Mouse (Mus musculus): ENCODE results near the gene Efhc1.

Efhc1 gene

DNA sequence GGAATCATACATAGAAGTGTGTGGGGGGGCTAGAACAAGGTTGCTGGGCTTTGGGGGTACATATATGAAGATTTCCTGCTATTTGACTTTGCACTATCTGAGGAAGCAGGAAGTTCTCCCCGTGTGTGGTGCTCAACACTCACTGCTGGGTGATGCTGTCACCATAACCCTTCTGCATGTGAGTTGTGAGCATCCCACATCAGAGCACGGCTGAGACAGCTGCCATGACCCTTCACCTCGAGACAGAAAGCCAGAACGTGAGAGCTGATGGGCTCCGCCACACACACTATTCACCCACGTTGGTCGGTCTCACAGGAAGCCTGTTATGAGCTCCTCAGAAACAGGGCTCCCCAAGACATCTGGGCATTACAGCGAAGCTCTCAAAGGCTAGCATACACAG, 53.2 kb downstream of the Efhc1 start:
- peaks cover 34% of the 10 kb centered on the region for H3K36me3 ChIP-seq (ENCODE audit: insufficient read depth, low read length)
- no peak overlapping the region for H3K4me3 ChIP-seq (replicated peaks; ENCODE audit: low read length)
- peaks cover 4% of the 10 kb centered on the region; the same call in 1 of the 2 replicates for H3K4me1 ChIP-seq (replicated peaks; ENCODE audit: low read depth, low read length)
- H3K27me3 ChIP-seq (ENCODE audit: insufficient read depth, low read length) = no peaks in the 10 kb centered on the region
- H3K9me3 ChIP-seq (ENCODE audit: low read length) = no peaks in the 10 kb centered on the region
- TF ChIP-seq CTCF (conservative IDR thresholded peaks at IDR 0.05; ENCODE audit: low read length) (no peak), POU5F1 (IDR thresholded peaks at IDR 0.05; ENCODE audit: borderline replicate concordance, low read length) (no peak), NANOG (IDR thresholded peaks at IDR 0.05; ENCODE audit: borderline replicate concordance, low read length) (no peak)

DNA sequence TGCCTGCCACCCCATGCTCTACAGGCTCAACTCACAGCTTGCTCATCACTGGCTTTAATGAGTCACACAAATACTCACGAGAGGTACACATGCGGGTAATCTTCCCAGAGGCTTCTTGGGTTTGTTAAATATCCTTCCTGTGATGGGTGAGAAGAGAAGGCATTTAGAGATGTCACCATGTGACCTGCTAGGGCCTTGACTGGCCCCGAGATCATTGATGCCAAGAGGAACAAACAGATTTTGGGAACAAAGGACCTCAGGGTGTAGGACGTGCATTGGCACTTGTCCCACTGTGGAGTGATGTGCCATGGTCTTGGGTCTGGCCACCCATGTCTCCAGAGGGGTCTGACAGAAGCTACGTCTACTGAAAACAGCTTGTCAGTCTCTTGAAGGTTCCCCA, 55.3 kb downstream of the Efhc1 start:
- TF ChIP-seq POU5F1 (IDR thresholded peaks at IDR 0.05; ENCODE audit: borderline replicate concordance, low read length) (no peak), NANOG (IDR thresholded peaks at IDR 0.05; ENCODE audit: borderline replicate concordance, low read length) (no peak), CTCF (conservative IDR thresholded peaks at IDR 0.05; ENCODE audit: low read length) (no peak)
- Histone ChIP-seq H3K27me3 (ENCODE audit: insufficient read depth, low read length) (no peaks in the 10 kb centered on the region), H3K36me3 (ENCODE audit: insufficient read depth, low read length) (peaks cover 30% of the 10 kb centered on the region), H3K9me3 (ENCODE audit: low read length) (no peaks in the 10 kb centered on the region), H3K4me1 (replicated peaks; ENCODE audit: low read depth, low read length) (peaks cover 4% of the 10 kb centered on the region; the same call in 1 of the 2 replicates), H3K4me3 (replicated peaks; ENCODE audit: low read length) (no peak overlapping the region)

DNA sequence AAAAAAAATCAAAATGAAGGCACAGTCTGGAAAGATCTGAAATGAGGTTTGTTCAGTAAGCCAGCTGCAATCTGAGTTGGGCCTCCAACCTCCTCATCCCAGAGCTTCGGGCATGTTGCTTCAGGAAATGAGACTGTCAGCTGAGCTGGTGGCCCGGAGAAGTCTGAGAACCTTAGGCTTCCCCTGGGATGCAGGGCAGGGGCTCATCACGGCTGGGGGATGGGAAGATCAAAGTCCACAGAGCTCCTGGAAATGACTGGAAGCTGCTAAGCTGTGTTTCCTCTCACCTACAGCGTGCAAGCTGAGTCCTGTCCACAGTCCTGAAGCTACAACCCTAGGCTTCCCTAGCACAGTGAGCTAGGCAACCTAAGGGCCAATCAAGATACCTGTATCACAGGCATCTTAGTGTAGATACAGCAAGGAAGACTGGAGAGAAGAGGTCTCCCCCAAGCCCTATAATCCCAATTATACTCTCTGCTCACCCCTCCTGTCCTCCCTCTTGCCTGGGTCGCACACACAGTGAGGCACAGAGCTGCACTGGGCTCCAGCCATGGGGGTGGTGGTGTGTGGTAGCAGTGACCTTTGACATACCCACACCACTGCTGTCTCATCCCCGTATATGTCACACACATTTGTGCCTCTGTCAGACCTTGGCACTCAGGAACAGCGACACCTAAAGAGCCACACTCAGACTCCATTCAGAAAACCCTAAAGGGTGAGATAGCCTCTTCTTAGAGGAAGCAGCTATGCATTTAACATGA, 56.7 kb downstream of the Efhc1 start:
- H3K4me3 ChIP-seq (replicated peaks; ENCODE audit: low read length) = no peak overlapping the region
- H3K27me3 ChIP-seq (ENCODE audit: insufficient read depth, low read length) = no peaks in the 10 kb centered on the region
- TF ChIP-seq NANOG (IDR thresholded peaks at IDR 0.05; ENCODE audit: borderline replicate concordance, low read length) (no peak), POU5F1 (IDR thresholded peaks at IDR 0.05; ENCODE audit: borderline replicate concordance, low read length) (no peak), CTCF (conservative IDR thresholded peaks at IDR 0.05; ENCODE audit: low read length) (no peak)
- H3K36me3 ChIP-seq (ENCODE audit: insufficient read depth, low read length) = peaks cover 35% of the 10 kb centered on the region
- H3K4me1 ChIP-seq (replicated peaks; ENCODE audit: low read depth, low read length) = no peaks in the 10 kb centered on the region
- no peaks in the 10 kb centered on the region for H3K9me3 ChIP-seq (ENCODE audit: low read length)

DNA sequence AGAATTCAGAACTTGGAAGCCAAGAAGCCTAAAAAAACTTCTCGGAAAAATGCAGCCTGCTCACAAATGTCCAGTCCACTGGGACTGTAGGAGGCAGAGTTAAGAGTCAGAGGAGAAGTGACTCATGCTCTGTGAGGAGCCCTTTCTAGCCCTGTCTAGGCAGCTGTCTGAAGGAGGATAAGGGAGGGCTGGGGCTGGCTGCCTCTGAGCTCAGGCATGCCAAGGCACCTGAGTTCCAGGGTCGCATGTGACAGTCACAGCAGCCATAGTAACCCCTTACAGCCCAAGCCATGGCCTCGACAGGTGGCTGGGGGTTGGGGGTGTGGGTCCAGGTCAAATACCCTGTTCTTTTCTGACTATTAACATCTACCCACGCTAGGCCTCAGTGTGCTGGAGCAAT, 57.5 kb downstream of the Efhc1 start:
- H3K27me3 ChIP-seq (ENCODE audit: insufficient read depth, low read length) = no peaks in the 10 kb centered on the region
- peaks cover 31% of the 10 kb centered on the region for H3K36me3 ChIP-seq (ENCODE audit: insufficient read depth, low read length)
- H3K9me3 ChIP-seq (ENCODE audit: low read length) = no peaks in the 10 kb centered on the region
- TF ChIP-seq CTCF (conservative IDR thresholded peaks at IDR 0.05; ENCODE audit: low read length) = no peak
- TF ChIP-seq POU5F1 (IDR thresholded peaks at IDR 0.05; ENCODE audit: borderline replicate concordance, low read length) = no peak
- TF ChIP-seq NANOG (IDR thresholded peaks at IDR 0.05; ENCODE audit: borderline replicate concordance, low read length) = no peak
- H3K4me1 ChIP-seq (replicated peaks; ENCODE audit: low read depth, low read length) = no peaks in the 10 kb centered on the region
- no peak overlapping the region for H3K4me3 ChIP-seq (replicated peaks; ENCODE audit: low read length)

DNA sequence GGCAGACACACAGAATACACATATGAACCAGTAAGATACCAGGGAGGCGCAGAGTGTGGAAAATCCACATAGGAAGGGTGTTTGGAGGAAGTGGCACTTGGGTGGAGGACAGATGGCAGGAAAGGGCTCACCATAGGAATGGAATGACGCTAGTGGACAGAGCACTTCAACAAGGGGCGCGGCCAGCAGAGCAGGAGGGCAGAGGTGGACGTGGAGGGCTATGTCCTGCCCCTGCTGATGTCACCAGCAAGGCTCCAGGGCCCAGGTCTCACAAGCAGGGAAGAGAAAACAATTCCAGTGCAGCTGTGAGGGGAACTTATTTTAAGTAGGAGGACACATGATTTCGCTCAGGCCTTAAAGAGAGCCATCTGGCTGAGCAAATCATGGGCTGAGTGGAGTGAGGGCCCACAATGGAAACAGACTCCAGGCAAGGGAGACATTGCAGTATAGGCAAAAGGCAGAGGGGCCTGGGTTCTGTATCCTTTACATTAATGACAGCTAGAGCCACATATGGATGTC, 58.9 kb downstream of the Efhc1 start:
- peaks cover 2% of the 10 kb centered on the region; the same call in 1 of the 2 replicates for H3K9me3 ChIP-seq (ENCODE audit: low read length)
- no peaks in the 10 kb centered on the region; the same call in 1 of the 2 replicates for H3K4me1 ChIP-seq (replicated peaks; ENCODE audit: low read depth, low read length)
- no peak for TF ChIP-seq NANOG (IDR thresholded peaks at IDR 0.05; ENCODE audit: borderline replicate concordance, low read length)
- TF ChIP-seq CTCF (conservative IDR thresholded peaks at IDR 0.05; ENCODE audit: low read length) = no peak
- no peak for TF ChIP-seq POU5F1 (IDR thresholded peaks at IDR 0.05; ENCODE audit: borderline replicate concordance, low read length)
- no peak overlapping the region for H3K4me3 ChIP-seq (replicated peaks; ENCODE audit: low read length)
- no peaks in the 10 kb centered on the region for H3K27me3 ChIP-seq (ENCODE audit: insufficient read depth, low read length)
- H3K36me3 ChIP-seq (ENCODE audit: insufficient read depth, low read length) = peaks cover 28% of the 10 kb centered on the region

DNA sequence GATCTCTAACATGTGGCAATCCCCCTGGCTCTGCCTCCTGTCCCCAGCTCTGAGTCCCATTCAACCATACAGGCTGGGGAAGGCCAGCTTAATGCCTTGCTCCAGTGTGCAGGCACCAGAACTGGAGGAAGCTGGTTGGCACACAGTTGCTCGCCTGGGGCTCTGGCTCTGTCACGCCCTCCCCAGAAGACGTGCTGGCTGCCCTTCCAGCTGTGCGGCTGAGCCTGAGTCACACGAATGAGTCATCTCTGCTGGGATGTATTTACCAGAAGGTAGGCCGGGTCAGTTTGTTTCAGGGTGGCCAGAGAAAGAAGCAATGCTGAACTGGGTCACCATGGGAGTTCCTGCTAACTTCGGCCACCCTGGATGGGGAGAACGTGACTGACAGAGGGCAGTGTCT, 63.0 kb downstream of the Efhc1 start:
- Histone ChIP-seq H3K27me3 (ENCODE audit: insufficient read depth, low read length) (no peaks in the 10 kb centered on the region), H3K4me1 (replicated peaks; ENCODE audit: low read depth, low read length) (no peaks in the 10 kb centered on the region; the same call in 1 of the 2 replicates), H3K36me3 (ENCODE audit: insufficient read depth, low read length) (peaks cover 16% of the 10 kb centered on the region), H3K4me3 (replicated peaks; ENCODE audit: low read length) (no peak overlapping the region), H3K9me3 (ENCODE audit: low read length) (peaks cover 20% of the 10 kb centered on the region)
- no peak for TF ChIP-seq NANOG (IDR thresholded peaks at IDR 0.05; ENCODE audit: borderline replicate concordance, low read length)
- no peak for TF ChIP-seq POU5F1 (IDR thresholded peaks at IDR 0.05; ENCODE audit: borderline replicate concordance, low read length)
- TF ChIP-seq CTCF (conservative IDR thresholded peaks at IDR 0.05; ENCODE audit: low read length) = no peak

DNA sequence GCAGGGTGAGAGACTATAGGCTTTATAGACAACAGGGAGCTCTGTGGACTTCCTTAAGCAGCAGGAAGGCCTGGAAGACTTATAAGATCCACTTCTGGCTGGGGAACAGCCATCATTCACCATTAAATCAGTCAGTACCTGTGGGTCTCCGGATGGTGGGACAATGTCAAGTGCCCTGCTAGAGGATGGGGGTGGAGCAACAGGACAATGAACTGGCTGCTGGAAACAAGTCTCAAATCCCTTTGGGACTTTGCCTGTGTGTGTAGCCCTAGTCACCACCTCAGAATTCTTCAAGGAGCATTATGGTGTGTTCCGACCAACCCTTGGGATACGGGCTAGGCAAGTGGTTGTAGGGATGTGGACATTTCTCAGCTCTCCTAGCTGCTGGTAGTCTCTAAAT, 71.7 kb downstream of the Efhc1 start:
- Histone ChIP-seq H3K36me3 (ENCODE audit: insufficient read depth, low read length) (peaks cover 6% of the 10 kb centered on the region), H3K4me3 (replicated peaks; ENCODE audit: low read length) (no peak overlapping the region), H3K27me3 (ENCODE audit: insufficient read depth, low read length) (no peaks in the 10 kb centered on the region), H3K4me1 (replicated peaks; ENCODE audit: low read depth, low read length) (peaks cover 12% of the 10 kb centered on the region; the same call in 1 of the 2 replicates), H3K9me3 (ENCODE audit: low read length) (peaks cover 11% of the 10 kb centered on the region; the same call in 1 of the 2 replicates)
- no peak for TF ChIP-seq NANOG (IDR thresholded peaks at IDR 0.05; ENCODE audit: borderline replicate concordance, low read length)
- no peak for TF ChIP-seq CTCF (conservative IDR thresholded peaks at IDR 0.05; ENCODE audit: low read length)
- no peak for TF ChIP-seq POU5F1 (IDR thresholded peaks at IDR 0.05; ENCODE audit: borderline replicate concordance, low read length)

DNA sequence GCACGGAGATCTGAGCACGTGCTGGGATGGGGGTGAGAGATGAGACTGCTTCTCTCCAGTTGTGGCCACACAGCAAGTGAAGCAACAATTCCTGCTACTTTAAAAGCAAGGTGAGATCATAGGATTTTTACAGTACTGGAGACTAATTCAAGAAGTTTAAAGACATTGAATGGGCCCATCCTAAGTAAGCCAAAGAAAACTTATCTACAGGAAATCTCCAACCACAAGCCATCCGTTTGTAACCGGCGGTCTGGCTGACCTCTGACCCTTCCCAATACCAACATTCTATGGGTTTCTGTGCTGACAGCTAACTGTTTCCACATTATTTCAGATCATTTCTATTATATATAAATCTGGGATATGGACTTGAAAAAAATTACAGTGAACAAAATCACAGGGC, 73.8 kb downstream of the Efhc1 start:
- Histone ChIP-seq H3K4me1 (replicated peaks; ENCODE audit: low read depth, low read length) (peaks cover 12% of the 10 kb centered on the region; the same call in 1 of the 2 replicates), H3K9me3 (ENCODE audit: low read length) (peaks cover 10% of the 10 kb centered on the region; the same call in 1 of the 2 replicates), H3K27me3 (ENCODE audit: insufficient read depth, low read length) (no peaks in the 10 kb centered on the region), H3K36me3 (ENCODE audit: insufficient read depth, low read length) (peaks cover 6% of the 10 kb centered on the region), H3K4me3 (replicated peaks; ENCODE audit: low read length) (no peak overlapping the region)
- no peak for TF ChIP-seq POU5F1 (IDR thresholded peaks at IDR 0.05; ENCODE audit: borderline replicate concordance, low read length)
- TF ChIP-seq CTCF (conservative IDR thresholded peaks at IDR 0.05; ENCODE audit: low read length) = no peak
- TF ChIP-seq NANOG (IDR thresholded peaks at IDR 0.05; ENCODE audit: borderline replicate concordance, low read length) = no peak
